Mouse (Mus musculus): Measurements from ENCODE around the gene Nectin1.

DNA sequence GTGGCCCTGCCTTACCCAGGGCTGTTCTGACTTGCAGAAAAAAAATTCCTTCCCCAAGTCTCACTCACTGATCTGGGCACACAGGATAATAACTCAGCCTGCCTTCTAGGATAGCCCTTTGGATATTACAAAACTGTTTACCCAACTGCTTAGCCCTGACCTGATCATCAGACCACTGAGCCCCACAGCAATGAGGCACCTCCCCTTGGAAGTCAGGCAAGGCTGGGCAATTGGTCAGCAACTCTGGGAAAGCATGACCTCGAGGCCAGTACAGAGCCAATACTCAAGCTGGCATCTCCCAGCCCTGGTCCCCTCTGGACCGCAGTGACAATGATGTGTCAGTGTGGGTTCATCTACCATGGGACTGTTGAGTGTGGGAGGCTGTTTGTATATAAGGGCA is 69.4 kb downstream of the Nectin1 start:
- no peak for TF ChIP-seq CTCF (IDR thresholded peaks at IDR 0.05; ENCODE audit: low read depth, low read length)
- no peak for TF ChIP-seq POLR2A (IDR thresholded peaks at IDR 0.05; ENCODE audit: insufficient read depth, low read length)

All from ES-Bruce4 (cell line).